Mouse (Mus musculus) liver, adult (tissue): ENCODE results near the gene Slc4a10.

Experiments
- GATA4 ChIP-seq: IDR thresholded peaks from 2 replicates; pipeline ENCODE4 v1.6.1; 2014; ENCODE audit warnings: mild to moderate bottlenecking, low read length; ENCODE audit not compliant: insufficient replicate concordance

Gene Slc4a10

GRCm38 (mm10) chr2:62046421-62046845 lies at the start of gene Slc4a10:
Gene Slc4a10, plus strand, starts transcription at chr2:62046462.
- TF ChIP-seq GATA4 = no peak

- TF ChIP-seq GATA4 = no peak
Observed at GRCm38 (mm10) chr2:62018209-62018608, 28.1 kb upstream of the Slc4a10 start.

- TF ChIP-seq GATA4 = no peak
Observed at GRCm38 (mm10) chr2:62046861-62047503, 720 bp downstream of the Slc4a10 start.

GRCm38 (mm10) chr2:62047504-62048005 lies 1.3 kb downstream of the Slc4a10 start:
- no peak for TF ChIP-seq GATA4

GRCm38 (mm10) chr2:62048116-62048515 lies 1.9 kb downstream of the Slc4a10 start:
- no peak for TF ChIP-seq GATA4

- TF ChIP-seq GATA4 = no peak
Observed at GRCm38 (mm10) chr2:62076512-62076911, 30.2 kb downstream of the Slc4a10 start.

GRCm38 (mm10) chr2:62087566-62087965 lies 41.3 kb downstream of the Slc4a10 start:
- TF ChIP-seq GATA4 = no peak

- TF ChIP-seq GATA4 = no peak
Observed at GRCm38 (mm10) chr2:62088715-62089114, 42.5 kb downstream of the Slc4a10 start.

- TF ChIP-seq GATA4 = no peak
Observed at GRCm38 (mm10) chr2:62089208-62089607, 42.9 kb downstream of the Slc4a10 start.

GRCm38 (mm10) chr2:62100526-62100925 lies 54.3 kb downstream of the Slc4a10 start:
- TF ChIP-seq GATA4 = no peak

- TF ChIP-seq GATA4 = no peak
Observed at GRCm38 (mm10) chr2:62115346-62115745, 69.1 kb downstream of the Slc4a10 start.

- TF ChIP-seq GATA4 = no peak
Observed at GRCm38 (mm10) chr2:62129975-62130374, 83.7 kb downstream of the Slc4a10 start.

GRCm38 (mm10) chr2:62134911-62135310 lies 88.6 kb downstream of the Slc4a10 start:
- TF ChIP-seq GATA4 = no peak

- TF ChIP-seq GATA4 = no peak
Observed at GRCm38 (mm10) chr2:62147636-62148035, 101.4 kb downstream of the Slc4a10 start.

GRCm38 (mm10) chr2:62149421-62149820 lies 103.2 kb downstream of the Slc4a10 start:
- TF ChIP-seq GATA4 = no peak

- TF ChIP-seq GATA4 = no peak
Observed at GRCm38 (mm10) chr2:62150830-62151229, 104.6 kb downstream of the Slc4a10 start.

GRCm38 (mm10) chr2:62210109-62210508 lies 163.8 kb downstream of the Slc4a10 start:
- no peak for TF ChIP-seq GATA4

- no peak for TF ChIP-seq GATA4
Observed at GRCm38 (mm10) chr2:62211106-62211505, 164.8 kb downstream of the Slc4a10 start.

- no peak for TF ChIP-seq GATA4
Observed at GRCm38 (mm10) chr2:62227563-62227962, 181.3 kb downstream of the Slc4a10 start.
